ENCODE assay signal across 22 mouse cellular contexts in the genomic region with DNA sequence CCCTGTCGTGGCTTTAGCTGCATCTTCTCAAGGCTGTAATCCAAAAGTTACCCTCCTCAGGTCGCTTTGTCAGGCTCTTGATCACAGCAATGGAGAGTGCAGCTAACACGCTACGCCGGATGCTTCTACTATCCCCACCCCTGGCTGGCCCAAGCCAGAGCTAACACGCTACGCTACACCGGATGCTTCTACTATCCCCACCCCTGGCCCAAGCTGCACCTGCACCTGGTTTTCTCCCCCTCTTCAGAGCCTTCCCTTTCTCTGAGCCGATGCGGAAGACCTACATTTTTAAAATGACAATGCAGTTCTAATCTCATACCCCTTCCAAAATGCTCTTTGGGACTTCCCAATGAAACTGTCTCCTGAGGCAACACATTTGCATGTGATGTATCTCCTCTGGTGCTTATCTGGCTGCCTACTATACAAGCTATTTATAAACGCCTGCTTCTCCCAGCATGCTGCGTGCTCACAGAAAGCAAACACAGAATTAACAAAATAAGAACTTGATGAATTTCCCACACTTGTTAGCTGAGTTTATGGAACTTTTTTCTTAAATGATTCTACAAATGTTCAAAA. TPM values are rescaled to one million over a fixed set of nuclear protein-coding genes. Genes with fewer than 3 reads are reported as not detected.
DNase-seq lines count a peak whose midpoint lies in the region; ATAC-seq and TF ChIP-seq lines count a peak whose summit lies in the region.
"Not testable (repeated sequence)": the region's sequence is repeated elsewhere in the genome, so short reads cannot be mapped to it uniquely, and the experiment has no call there.
"Had no signal": no experiment of that assay in that cellular context is flagged by ENCODE, and none has a peak within 500 bp of the region (broad histone marks: within the 10 kb centered on the region; RNA-seq: fewer than 3 reads in every experiment).

No protein-coding gene starts in this region.

- H3K27ac ChIP-seq in ES-Bruce4 (ENCODE audit: insufficient read depth, low read length): not testable (repeated sequence)
- H3K27ac ChIP-seq in gastrocnemius, adult 2 months: peak overlapping the region; percentile 57; the same call in 1 of the 2 replicates
- peak overlapping the region; percentile 78 to 86 for H3K27ac ChIP-seq in heart, embryonic 14.5 days (replicated peaks in 1 of 2; ENCODE audit: control insufficient read depth in 1 of 2, insufficient read depth in 1 of 2, low read depth in 2 of 2, low read length in 2 of 2)
- H3K27ac ChIP-seq in hindbrain, postnatal 0 days: 0 out of 2 replicates have a peak overlapping the region, but pooled peaks have one; percentile 15
- peak overlapping the region; percentile 36; the same call in 1 of the 2 replicates for H3K27ac ChIP-seq in left cerebral cortex, adult 2 months

- H3K9ac ChIP-seq in ES-Bruce4 (ENCODE audit: low read depth, poor library complexity, severe bottlenecking); heart, embryonic 14.5 days (ENCODE audit: low read length); hindbrain, postnatal 0 days (replicated peaks; ENCODE audit: low read length): not testable (repeated sequence)

- peak; percentile 42; the same call in 1 of the 2 replicates for TF ChIP-seq EP300 in ES-Bruce4 (IDR thresholded peaks at IDR 0.05; ENCODE audit: insufficient read depth, low read depth, low read length)

- not testable (repeated sequence) for TF ChIP-seq POLR2A in ES-Bruce4 (IDR thresholded peaks at IDR 0.05; ENCODE audit: insufficient read depth, low read length)

- H3K4me2 ChIP-seq in heart, embryonic 14.5 days (ENCODE audit: low read length): peak overlapping the region; percentile 54
- not testable (repeated sequence) for H3K4me2 ChIP-seq in hindbrain, postnatal 0 days (ENCODE audit: low read depth, low read length)

- TF ChIP-seq CTCF in ES-Bruce4 (IDR thresholded peaks at IDR 0.05; ENCODE audit: low read depth, low read length); gastrocnemius, adult 2 months (IDR thresholded peaks at IDR 0.05); hindbrain, postnatal 0 days (IDR thresholded peaks at IDR 0.05; ENCODE audit: low read depth); left cerebral cortex, adult 2 months (IDR thresholded peaks at IDR 0.05): not testable (repeated sequence)

- not testable (repeated sequence) for DNase-seq in gastrocnemius, adult 2 months; hindbrain, postnatal 0 days (ENCODE audit: low spot score)
- DNase-seq in left cerebral cortex, adult 2 months (ENCODE audit: extremely low spot score in 1 of 2, low spot score in 2 of 2): peak in 1 of 2 experiments; percentile 6
- DNase-seq in spleen, adult 18-20 months: peak; percentile 30 to 48
- DNase-seq in thymus, postnatal 0 days (ENCODE audit: low spot score): peak; percentile 83

- intact Hi-C loops in gastrocnemius, adult 2 months (cut with DNase I): not testable (repeated sequence)
- intact Hi-C loops in left cerebral cortex, adult 2 months (cut with DNase I): loop anchor here (10.0 kb wide), 1 partner anchor 1462 kb away; no protein-coding TSS in a partner anchor

- H3K27me3 ChIP-seq in ES-Bruce4 (ENCODE audit: control insufficient read depth, insufficient read depth, low read length, poor library complexity, severe bottlenecking); heart, embryonic 14.5 days (ENCODE audit: control insufficient read depth, insufficient read depth, low read length); hindbrain, postnatal 0 days (ENCODE audit: insufficient read depth, low read length): not testable (repeated sequence)

- H3K36me3 ChIP-seq in ES-Bruce4 (ENCODE audit: control insufficient read depth, insufficient read depth, low read length, poor library complexity, severe bottlenecking); heart, embryonic 14.5 days (ENCODE audit: control insufficient read depth, insufficient read depth, low read length); hindbrain, postnatal 0 days (ENCODE audit: insufficient read depth, low read length): not testable (repeated sequence)

- not testable (repeated sequence) for H3K4me1 ChIP-seq in ES-Bruce4 (ENCODE audit: control insufficient read depth, insufficient read depth, low read length); hindbrain, postnatal 0 days (ENCODE audit: insufficient read depth, low read length)
- peaks cover 13 to 27% of the 10 kb centered on the region in 2 experiments for H3K4me1 ChIP-seq in heart, embryonic 14.5 days (ENCODE audit: control insufficient read depth in 2 of 2, insufficient read depth in 2 of 2, low read length in 2 of 2)

- not testable (repeated sequence) for ATAC-seq in heart, embryonic 14.5 days (ENCODE audit: insufficient number of reproducible peaks, insufficient read depth, low FRiP score, low read depth); hindbrain, postnatal 0 days

- 20% methylated on average over 12 of the region's 12 CpGs for WGBS in heart, embryonic 14.5 days
- 64% methylated on average over 12 of the region's 12 CpGs for WGBS in hindbrain, postnatal 0 days

- H3K9me3 ChIP-seq in ES-Bruce4 (replicated peaks; ENCODE audit: control insufficient read depth, insufficient read depth, low read length, poor library complexity, severe bottlenecking); heart, embryonic 14.5 days (ENCODE audit: control insufficient read depth, low read length); hindbrain, postnatal 0 days (ENCODE audit: low read length): not testable (repeated sequence)

- H3K4me3 ChIP-seq in ES-Bruce4 (ENCODE audit: low read depth, low read length); gastrocnemius, adult 2 months; heart, embryonic 14.5 days (ENCODE audit: control insufficient read depth in 1 of 2, insufficient read depth in 1 of 2, low read depth in 1 of 2, low read length in 2 of 2); hindbrain, postnatal 0 days (ENCODE audit: low read length); left cerebral cortex, adult 2 months: not testable (repeated sequence)

RNA-seq across cellular contexts. Expression of gene Zfp697, which starts 24.4 kb away (rescaled TPM):
- polyA plus RNA-seq in ES-Bruce4 (2011; ENCODE audit: insufficient read depth, insufficient read length, low read depth, missing spikeins): 7.3 and 8.2 TPM in 2 replicates
- total RNA-seq in gastrocnemius, adult 2 months (2021): 1 to 10 TPM; 1.1 to 1.6 TPM
- 11.1 and 13.3 TPM in 2 replicates for polyA plus RNA-seq in heart, embryonic 14.5 days (2014; fragmentation: Nextera tagmentation; extraction: Ambion mirVana)
- 29.1 and 29.6 TPM in 2 replicates for total RNA-seq in hindbrain, postnatal 0 days (2014; rRNA removed)
- 15.3 and 17.3 TPM in 2 replicates for polyA plus RNA-seq in hindbrain, postnatal 0 days (2015; fragmentation: Nextera tagmentation; extraction: Ambion mirVana)
- 10 to 100 TPM; 33.2 to 35.0 TPM for total RNA-seq in left cerebral cortex, adult 2 months (2021)
- polyA plus RNA-seq in thymus, postnatal 0 days (2015; fragmentation: Nextera tagmentation; extraction: Ambion mirVana): 1.3 and 1.4 TPM in 2 replicates

RNA-seq across cellular contexts. Expression of gene Gm4450, which starts 50.3 kb away (rescaled TPM):
- polyA plus RNA-seq in ES-Bruce4 (2011; ENCODE audit: insufficient read depth, insufficient read length, low read depth, missing spikeins): not detected in 2 replicates
- not detected for total RNA-seq in gastrocnemius, adult 2 months (2021)
- polyA plus RNA-seq in heart, embryonic 14.5 days (2014; fragmentation: Nextera tagmentation; extraction: Ambion mirVana): not detected in 2 replicates
- total RNA-seq in hindbrain, postnatal 0 days (2014; rRNA removed): not detected in 2 replicates
- polyA plus RNA-seq in hindbrain, postnatal 0 days (2015; fragmentation: Nextera tagmentation; extraction: Ambion mirVana): not detected in 2 replicates
- total RNA-seq in left cerebral cortex, adult 2 months (2021): not detected
- polyA plus RNA-seq in thymus, postnatal 0 days (2015; fragmentation: Nextera tagmentation; extraction: Ambion mirVana): not detected in 2 replicates
- total RNA-seq: adrenal gland, adult 2 months; gastrocnemius, postnatal 14 days; heart, adult 8-10 months; hematopoietic stem cell, adult 5-6 weeks; layer of hippocampus, postnatal 14 days; left cerebral cortex, postnatal 10 days; midbrain, postnatal 0 days had no signal
- polyA plus RNA-seq: adrenal gland, adult 2 months; cortical plate, adult 2 months; embryonic facial prominence, embryonic 11.5 days; forebrain, embryonic 12.5 days; intestine, embryonic 14.5 days; large intestine, adult 2 months; liver, embryonic 12.5 days; lung, embryonic 14.5 days; midbrain, embryonic 10.5 days; midbrain, postnatal 0 days had no signal
